Mouse (Mus musculus): ENCODE measurements at regions not wholly inside any gene's neighbourhood (a gene's known extent, or its start where the extent isn't known, plus 50 kb on each side); places are given as distances from the start of the nearest gene placed in this dataset.

- no peak for DNase-seq (ENCODE audit: low spot score in 2 of 2)
Measured at GRCm38 (mm10) chr6:117329164-117329939, 161.0 kb downstream of the Cxcl12 start.

GRCm38 (mm10) chr6:117330198-117330597, 161.9 kb downstream of the Cxcl12 start:
- no peak for DNase-seq (ENCODE audit: low spot score in 2 of 2)

GRCm38 (mm10) chr6:117330726-117331360, 162.5 kb downstream of the Cxcl12 start:
- no peak for DNase-seq (ENCODE audit: low spot score in 2 of 2)

GRCm38 (mm10) chr6:117332641-117333040, 164.3 kb downstream of the Cxcl12 start:
- no peak for DNase-seq (ENCODE audit: low spot score in 2 of 2)

GRCm38 (mm10) chr6:117342123-117342522, 173.8 kb downstream of the Cxcl12 start:
- no peak for DNase-seq (ENCODE audit: low spot score in 2 of 2)

- DNase-seq (ENCODE audit: low spot score in 2 of 2) = no peak
Measured at GRCm38 (mm10) chr6:117347356-117347755, 179.0 kb downstream of the Cxcl12 start.

- DNase-seq (ENCODE audit: low spot score in 2 of 2) = no peak
Measured at GRCm38 (mm10) chr6:117351846-117352245, 183.5 kb downstream of the Cxcl12 start.

GRCm38 (mm10) chr6:117353091-117353490, 184.8 kb downstream of the Cxcl12 start:
- DNase-seq (ENCODE audit: low spot score in 2 of 2) = no peak

GRCm38 (mm10) chr6:117356101-117356500, 187.8 kb downstream of the Cxcl12 start:
- DNase-seq (ENCODE audit: low spot score in 2 of 2) = no peak

- DNase-seq (ENCODE audit: low spot score in 2 of 2) = no peak
Measured at GRCm38 (mm10) chr6:117359401-117359800, 191.1 kb downstream of the Cxcl12 start.

GRCm38 (mm10) chr6:117366563-117366962, 198.2 kb downstream of the Cxcl12 start:
- no peak for DNase-seq (ENCODE audit: low spot score in 2 of 2)

- no peak for DNase-seq (ENCODE audit: low spot score in 2 of 2)
Measured at GRCm38 (mm10) chr6:117375989-117376388, 207.7 kb downstream of the Cxcl12 start.

GRCm38 (mm10) chr6:117379904-117380303, 211.6 kb downstream of the Cxcl12 start:
- DNase-seq (ENCODE audit: low spot score in 2 of 2) = no peak

GRCm38 (mm10) chr6:117390233-117390848, 222.0 kb downstream of the Cxcl12 start:
- DNase-seq (ENCODE audit: low spot score in 2 of 2) = no peak

- no peak for DNase-seq (ENCODE audit: low spot score in 2 of 2)
Measured at GRCm38 (mm10) chr6:117393480-117393879, 225.1 kb downstream of the Cxcl12 start.

- DNase-seq (ENCODE audit: low spot score in 2 of 2) = no peak
Measured at GRCm38 (mm10) chr6:117405589-117406311, 237.4 kb downstream of the Cxcl12 start.

- DNase-seq (ENCODE audit: low spot score in 2 of 2) = no peak
Measured at GRCm38 (mm10) chr6:117406312-117406595, 237.9 kb downstream of the Cxcl12 start.

GRCm38 (mm10) chr6:117406757-117407156, 238.4 kb downstream of the Cxcl12 start:
- DNase-seq (ENCODE audit: low spot score in 2 of 2) = no peak

GRCm38 (mm10) chr6:117407206-117407858, 239.0 kb downstream of the Cxcl12 start:
- no peak for DNase-seq (ENCODE audit: low spot score in 2 of 2)

GRCm38 (mm10) chr6:117407953-117408352, 239.6 kb downstream of the Cxcl12 start:
- DNase-seq (ENCODE audit: low spot score in 2 of 2) = no peak
